8 mouse cellular contexts compared by ENCODE assay signal in genomic region chrX:166238831-166239460, GRCm38 (mm10). TPM values are rescaled to one million over a fixed set of nuclear protein-coding genes. Genes with fewer than 3 reads are reported as not detected.
DNase-seq lines count a peak whose midpoint lies in the region; ATAC-seq and TF ChIP-seq lines count a peak whose summit lies in the region.

Gpm6b (plus strand) TSS chrX:166238911.

- peak within 1 kb of the TSS; percentile 53 for H3K27ac ChIP-seq in gastrocnemius, adult 2 months

- H3K4me3 ChIP-seq in gastrocnemius, adult 2 months, result peak within 1 kb of the TSS; percentile 75

- peak; percentile 56 for DNase-seq in gastrocnemius, adult 2 months
- no peak for DNase-seq in gastrocnemius, adult 18-20 months (ENCODE audit: low spot score)
- peak; percentile 27 to 53 for DNase-seq in cerebellum, postnatal 4 days (ENCODE audit: low spot score in 2 of 2)
- peak; percentile 41 to 55 for DNase-seq in gastrocnemius, postnatal 4 days (ENCODE audit: low spot score in 2 of 2)
- DNase-seq in left cerebral cortex, postnatal 14 days (ENCODE audit: low spot score in 2 of 2), result peak in 1 of 2 experiments; percentile 53
- peak; percentile 62 for DNase-seq in right cerebral cortex, postnatal 14 days

- peak; percentile 72 for ATAC-seq in inflammation-experienced regulatory T-cells, adult 6 months
- ATAC-seq in megakaryocyte progenitor cell, adult 5-6 weeks (replicated peaks; ENCODE audit: poor library complexity), result peak; percentile 70

- TF ChIP-seq CTCF in gastrocnemius, adult 2 months (IDR thresholded peaks at IDR 0.05), result no peak

- intact Hi-C loops in gastrocnemius, adult 2 months (cut with DNase I), result no loop called here
- intact Hi-C loops in left cerebral cortex, postnatal 14 days (cut with DNase I), result loop anchor here (5.0 kb wide), 2 partner anchors 67 to 108 kb away; partner anchors contain the start of gene Gemin8

RNA-seq across cellular contexts. Expression of gene Gpm6b, which starts in this region (rescaled TPM):
- 1 to 10 TPM; 2.9 to 3.3 TPM for total RNA-seq in gastrocnemius, adult 2 months (2021)
- total RNA-seq in gastrocnemius, adult 18-20 months (2021), result 1 to 10 TPM; 3.5 to 4.2 TPM
- 10 to 100 TPM; 16.6 to 20.2 TPM for total RNA-seq in gastrocnemius, postnatal 4 days (2021)
- polyA plus RNA-seq in inflammation-experienced regulatory T-cells, adult 6 months (2017; shearing (Covaris generic)), result 10 to 100 TPM; 25.8 to 61.6 (median 50.7) TPM
- total RNA-seq in left cerebral cortex, postnatal 14 days (2021), result 100 to 1,000 TPM; 816 to 904 TPM
- total RNA-seq in megakaryocyte progenitor cell, adult 5-6 weeks (2015), result 0.10 and 0.25 TPM in 2 replicates
- 0.20 TPM in 1 of 2 replicates, not detected in the other for total RNA-seq in megakaryocyte progenitor cell, adult 5-6 weeks (2017)

Comparison
In these comparisons a context has a peak if more than half of its experiments do, and no peak if none do; other contexts are left out.
1. RNA of gene Gpm6b (total RNA-seq): 816 to 904 TPM in left cerebral cortex, postnatal 14 days; 16.6 to 20.2 TPM in gastrocnemius, postnatal 4 days, 3.5 to 4.2 TPM in gastrocnemius, adult 18-20 months, 2.9 to 3.3 TPM in gastrocnemius, adult 2 months and 0.10 to 0.25 TPM in megakaryocyte progenitor cell, adult 5-6 weeks; every median in the first group is over 10 times any median in the second.
2. Peak in ATAC-seq in megakaryocyte progenitor cell, adult 5-6 weeks; RNA of the gene not detected or under 1 TPM.